Mouse (Mus musculus) inflammation-experienced regulatory T-cells, adult 6 months (primary cell): ENCODE measurements around the gene Evpl. TPM values are rescaled to one million over a fixed set of nuclear protein-coding genes. Genes with fewer than 3 reads are reported as not detected.

Source experiments
- polyA plus RNA-seq, 3 experiments: library from polyadenylated mRNA; unstranded; fragments of 100-300 nt; shearing (Covaris generic); gene quantifications; one replicate each; pipeline ENCODE4 v1.2.1; 2017

The Evpl gene
- polyA plus RNA-seq, 3 experiments from 2014 or later: not detected

Other genes with a start within 250 kb of the Evpl start
- 10 to 100 TPM; 14.4 to 20.1 (median 15.9) TPM for gene Galk1, start 225.4 kb downstream of the Evpl start, polyA plus RNA-seq
- gene H3f3b, start 210.1 kb downstream of the Evpl start, polyA plus RNA-seq: 1,000 to 10,000 TPM; 1,545 to 2,086 (median 2,075) TPM
- 10 to 100 TPM; 10.1 to 14.6 (median 12.7) TPM for gene Unk, start 207.8 kb downstream of the Evpl start, polyA plus RNA-seq
- gene Unc13d, start 160.1 kb downstream of the Evpl start, polyA plus RNA-seq: 100 to 1,000 TPM in 1 of 3 experiments, 10 to 100 TPM in 2; 80.1 to 128 (median 81.9) TPM
- 100 to 1,000 TPM; 153 to 156 (median 154) TPM for gene Wbp2, start 151.1 kb downstream of the Evpl start, polyA plus RNA-seq
- under 1 TPM in 1 of 3 experiments, not detected in 2; 0.39 TPM for gene Trim47, start 110.9 kb downstream of the Evpl start, polyA plus RNA-seq
- 10 to 100 TPM in 2 of 3 experiments, 1 to 10 TPM in 1; 9.5 to 13.3 (median 11.4) TPM for gene Trim65, start 106.9 kb downstream of the Evpl start, polyA plus RNA-seq
- 10 to 100 TPM; 14.3 to 30.6 (median 28.0) TPM for gene Mrpl38, start 99.2 kb downstream of the Evpl start, polyA plus RNA-seq
- 1 to 10 TPM; 3.2 to 3.5 (median 3.3) TPM for gene Fbf1, start 69.9 kb downstream of the Evpl start, polyA plus RNA-seq
- 10 to 100 TPM; 49.0 to 66.5 (median 54.4) TPM for gene Ten1, start 39.2 kb downstream of the Evpl start, polyA plus RNA-seq
- gene Acox1, start 39.0 kb downstream of the Evpl start, polyA plus RNA-seq: 10 to 100 TPM; 10.3 to 14.2 (median 13.6) TPM
- 10 to 100 TPM; 40.4 to 44.2 (median 42.3) TPM for gene Srp68, start 36.1 kb upstream of the Evpl start, polyA plus RNA-seq
- not detected for gene Galr2, start 42.9 kb upstream of the Evpl start, polyA plus RNA-seq
- 10 to 100 TPM; 70.3 to 96.0 (median 70.6) TPM for gene Exoc7, start 69.2 kb upstream of the Evpl start, polyA plus RNA-seq
- not detected for gene Foxj1, start 97.3 kb upstream of the Evpl start, polyA plus RNA-seq
- 10 to 100 TPM in 1 of 3 experiments, 1 to 10 TPM in 2; 3.0 to 15.1 (median 8.5) TPM for gene Rnf157, start 175.0 kb upstream of the Evpl start, polyA plus RNA-seq
- gene Ubald2, start 196.0 kb upstream of the Evpl start, polyA plus RNA-seq: 10 to 100 TPM; 10.4 to 14.6 (median 10.6) TPM
- not detected for gene Qrich2, start 228.2 kb upstream of the Evpl start, polyA plus RNA-seq